Mouse (Mus musculus) Patski (cell line): ENCODE results near the gene Bad. TPM values are rescaled to one million over a fixed set of nuclear protein-coding genes. Genes with fewer than 3 reads are reported as not detected.

Experiments used
- ATAC-seq: fragments of 100-300 bp; one replicate; pipeline ENCODE4 v1.8.0; 2021
- CTCF ChIA-PET: fragments of 350-600 bp; sonication (Branson Sonifier 250); formaldehyde crosslinking; loops from one replicate; lab custom pipeline; 2022; ENCODE audit warnings: inconsistent platforms; lab: Charles Lee
- POLR2A ChIA-PET: fragments of 350-600 bp; sonication (Branson Sonifier 250); formaldehyde crosslinking; loops from one replicate; lab custom pipeline; 2022; ENCODE audit warnings: antibody characterized with exemption, inconsistent platforms; lab: Charles Lee
- DNase-seq: peaks from one replicate; pipeline ENCODE4 v3.0.0-alpha.2; 2011; ENCODE audit warnings: low read depth, low spot score
- H3K27me3 ChIP-seq: fragments of 371-371 bp; one replicate; pipeline ENCODE4 v1.5.1; 2021
- CTCF ChIP-seq: fragments of 100-300 bp; IDR thresholded peaks from one replicate; pipeline ENCODE4 v1.5.1; 2021
- in situ Hi-C: fragments of 300-500 bp; cut with MboI; formaldehyde crosslinking; loops from 3 replicates; pipeline ENCODE4 v1.11.1; 2018; ENCODE audit warnings: low pct_unique_long_range_greater_than_20kb, mixed read lengths
- polyA plus RNA-seq: library from polyadenylated mRNA; unstranded; gene quantifications from one replicate; pipeline ENCODE4 v1.2.3, GENCODE M21; 2021

The Bad gene
- polyA plus RNA-seq, 1 experiment from 2014 or later, result 108 TPM

- POLR2A ChIA-PET, result no interaction called here
- DNase-seq (no peak), ATAC-seq (no peak)
- no peak for TF ChIP-seq CTCF
- no peaks in the 10 kb centered on the region for H3K27me3 ChIP-seq
- CTCF ChIA-PET, result no interaction called here
- in situ Hi-C loops, result no loop called here
Measured at GRCm38 (mm10) chr19:6914540-6914939, 27.1 kb upstream of the Bad start.

GRCm38 (mm10) chr19:6915276-6915675 is 26.4 kb upstream of the Bad start:
- POLR2A ChIA-PET, result interaction anchor here (0.6 kb wide), 1 partner anchor 21 kb away, joined by 3 read pairs; no protein-coding TSS in a partner anchor
- no peaks in the 10 kb centered on the region for H3K27me3 ChIP-seq
- TF ChIP-seq CTCF, result no peak
- CTCF ChIA-PET, result no interaction called here
- ATAC-seq (no peak), DNase-seq (no peak)
- in situ Hi-C loops, result no loop called here

- ATAC-seq (no peak), DNase-seq (no peak)
- CTCF ChIA-PET, result no interaction called here
- in situ Hi-C loops, result no loop called here
- POLR2A ChIA-PET, result no interaction called here
- no peak for TF ChIP-seq CTCF
- no peaks in the 10 kb centered on the region for H3K27me3 ChIP-seq
Measured at GRCm38 (mm10) chr19:6916496-6916895, 25.2 kb upstream of the Bad start.

- H3K27me3 ChIP-seq, result no peaks in the 10 kb centered on the region
- ChIA-PET POLR2A (interaction anchor here (0.7 kb wide), 1 partner anchor 65 kb away, joined by 4 read pairs; no protein-coding TSS in a partner anchor), CTCF (interaction anchor here (1.3 kb wide), 1 partner anchor 33 kb away, joined by 4 read pairs; no protein-coding TSS in a partner anchor)
- in situ Hi-C loops, result no loop called here
- no peak for TF ChIP-seq CTCF
- no peak for DNase-seq
- no peak for ATAC-seq
Measured at GRCm38 (mm10) chr19:6918321-6918720, 23.3 kb upstream of the Bad start.

- POLR2A ChIA-PET, result interaction anchor here (1.0 to 3.1 kb wide), 3 partner anchors 8 to 23 kb away, joined by 3 to 17 read pairs (median 15); partner anchors contain the start of genes Bad, Gpr137 and Prdx5
- CTCF ChIA-PET, result interaction anchor here (1.1 to 1.3 kb wide), 2 partner anchors 32 to 60 kb away, joined by 4 read pairs; partner anchors contain the start of gene Fkbp2
- TF ChIP-seq CTCF, result no peak
- ATAC-seq (no peak), DNase-seq (no peak)
- H3K27me3 ChIP-seq, result no peaks in the 10 kb centered on the region
- in situ Hi-C loops, result no loop called here
Measured at GRCm38 (mm10) chr19:6919431-6919830, 22.2 kb upstream of the Bad start.

GRCm38 (mm10) chr19:6919876-6920740 is 21.6 kb upstream of the Bad start:
- DNase-seq, result no peak
- H3K27me3 ChIP-seq, result no peaks in the 10 kb centered on the region
- CTCF ChIA-PET, result interaction anchor here (1.1 kb wide), 1 partner anchor 60 kb away, joined by 4 read pairs; the partner anchor contains the start of gene Fkbp2
- no peak for TF ChIP-seq CTCF
- in situ Hi-C loops, result loop anchor here (5.0 kb wide), 1 partner anchor 57 kb away; the partner anchor contains the start of gene Plcb3
- ATAC-seq, result no peak
- POLR2A ChIA-PET, result interaction anchor here (0.6 to 3.1 kb wide), 5 partner anchors 9 to 42 kb away, joined by 3 to 17 read pairs (median 3); partner anchors contain the start of genes Bad, Gpr137 and Prdx5

- ChIA-PET POLR2A (interaction anchor here (0.6 to 3.1 kb wide), 8 partner anchors 10 to 41 kb away, joined by 3 to 17 read pairs (median 4); partner anchors contain the start of genes Bad, Gpr137, Kcnk4 and Prdx5), CTCF (interaction anchor here (1.1 to 4.7 kb wide), 3 partner anchors 57 to 99 kb away, joined by 4 to 36 read pairs (median 5); partner anchors contain the start of genes Fkbp2 and Plcb3)
- no peaks in the 10 kb centered on the region for H3K27me3 ChIP-seq
- DNase-seq, result no peak
- TF ChIP-seq CTCF, result no peak
- peak; percentile 1 for ATAC-seq
- in situ Hi-C loops, result loop anchor here (5.0 kb wide), 1 partner anchor 56 kb away; the partner anchor contains the start of gene Plcb3
Measured at GRCm38 (mm10) chr19:6920741-6921636, 20.7 kb upstream of the Bad start.

GRCm38 (mm10) chr19:6921647-6922567 is 19.8 kb upstream of the Bad start, which contains the start of gene Esrra:
TSS of gene Esrra (minus strand) at chr19:6921813.
- peak; percentile 98 for DNase-seq
- in situ Hi-C loops, result loop anchor here (5.0 kb wide), 1 partner anchor 55 kb away; the partner anchor contains the start of gene Plcb3
- no peak for TF ChIP-seq CTCF
- CTCF ChIA-PET, result interaction anchor here (0.7 to 4.7 kb wide), 6 partner anchors 18 to 98 kb away, joined by 3 to 36 read pairs (median 5); partner anchors contain the start of genes Fkbp2 and Plcb3
- POLR2A ChIA-PET, result interaction anchor here (0.6 to 3.7 kb wide), 9 partner anchors 10 to 82 kb away, joined by 3 to 24 read pairs (median 4); partner anchors contain the start of genes Bad, Gpr137, Kcnk4 and Prdx5
- ATAC-seq, result peak; percentile 86
- no peaks in the 10 kb centered on the region for H3K27me3 ChIP-seq
